37 mouse cellular contexts compared by ENCODE assay signal in genomic region chr4:137014124-137014523, GRCm38 (mm10). TPM values are rescaled to one million over a fixed set of nuclear protein-coding genes. Genes with fewer than 3 reads are reported as not detected.
"Had no signal": no experiment of that assay in that cellular context is flagged by ENCODE, and none has a peak within 500 bp of the region (broad histone marks: within the 10 kb centered on the region; RNA-seq: fewer than 3 reads in every experiment).

No protein-coding gene starts in this region.

- H3K9ac ChIP-seq: limb, embryonic 12.5 days; limb, embryonic 13.5 days; limb, embryonic 15.5 days; liver, embryonic 12.5 days; liver, embryonic 13.5 days; liver, embryonic 14.5 days; liver, embryonic 15.5 days; liver, postnatal 0 days; lung, embryonic 14.5 days; lung, embryonic 15.5 days; midbrain, embryonic 12.5 days; midbrain, embryonic 13.5 days; midbrain, embryonic 15.5 days had no signal

- H3K27ac ChIP-seq: left cerebral cortex, adult 2 months; limb, embryonic 10.5 days; limb, embryonic 12.5 days; limb, embryonic 13.5 days; limb, embryonic 15.5 days; liver, embryonic 12.5 days; liver, embryonic 13.5 days; liver, embryonic 14.5 days; liver, embryonic 15.5 days; lung, embryonic 15.5 days; macrophage; midbrain, embryonic 10.5 days; midbrain, embryonic 12.5 days; midbrain, embryonic 13.5 days; midbrain, embryonic 15.5 days had no signal

- H3K4me2 ChIP-seq: limb, embryonic 12.5 days; limb, embryonic 13.5 days; limb, embryonic 15.5 days; liver, embryonic 11.5 days; liver, embryonic 12.5 days; liver, embryonic 13.5 days; liver, embryonic 15.5 days; lung, embryonic 14.5 days; lung, embryonic 15.5 days; midbrain, embryonic 11.5 days; midbrain, embryonic 12.5 days; midbrain, embryonic 13.5 days; midbrain, embryonic 15.5 days had no signal

- H3K4me1 ChIP-seq: limb, embryonic 15.5 days; liver, embryonic 15.5 days; lung, embryonic 15.5 days had no signal

- H3K4me3 ChIP-seq: left cerebral cortex, adult 2 months; limb, embryonic 10.5 days; limb, embryonic 12.5 days; limb, embryonic 13.5 days; limb, embryonic 15.5 days; liver, embryonic 12.5 days; liver, embryonic 13.5 days; liver, embryonic 15.5 days; lung, embryonic 15.5 days; megakaryocyte, embryonic 14.5 days; midbrain, embryonic 10.5 days; midbrain, embryonic 12.5 days; midbrain, embryonic 13.5 days; midbrain, embryonic 15.5 days; myocyte had no signal

- ATAC-seq: liver, embryonic 12.5 days; liver, postnatal 0 days; midbrain, embryonic 13.5 days; midbrain, embryonic 15.5 days; midbrain, embryonic 16.5 days had no signal

- H3K36me3 ChIP-seq: midbrain, embryonic 15.5 days had no signal

- DNase-seq: left cerebral cortex, postnatal 4 days; liver; liver, embryonic 13.5 days; liver, postnatal 0 days; lung, adult 18-20 months; lung, adult 2 months; lung, embryonic 14.5 days; lung, postnatal 10 days; lung, postnatal 14 days; lung, postnatal 36 days; lung, postnatal 4 days; midbrain, embryonic 14.5 days had no signal

- H3K27me3 ChIP-seq: limb, embryonic 12.5 days; limb, embryonic 13.5 days; limb, embryonic 15.5 days; liver, embryonic 12.5 days; liver, embryonic 13.5 days; liver, embryonic 15.5 days; lung, embryonic 15.5 days; megakaryocyte, embryonic 14.5 days; midbrain, embryonic 12.5 days; midbrain, embryonic 13.5 days; midbrain, embryonic 15.5 days had no signal

- H3K9me3 ChIP-seq: limb, embryonic 10.5 days; limb, embryonic 12.5 days; limb, embryonic 13.5 days; limb, embryonic 15.5 days; liver, embryonic 12.5 days; liver, embryonic 13.5 days; liver, embryonic 15.5 days; lung, embryonic 15.5 days; megakaryocyte, embryonic 14.5 days; midbrain, embryonic 10.5 days; midbrain, embryonic 12.5 days; midbrain, embryonic 13.5 days; midbrain, embryonic 15.5 days had no signal

RNA-seq across cellular contexts. Expression of gene Epha8, which starts 57.5 kb away (rescaled TPM):
- total RNA-seq: liver, adult 2 months; megakaryocyte progenitor cell, adult 5-6 weeks; megakaryocyte, adult 5-6 weeks; megakaryocyte-erythroid progenitor cell, adult 5-6 weeks; monocyte, adult 5-6 weeks had no signal
- polyA plus RNA-seq: liver, adult 2 months; lung, embryonic 16.5 days; macrophage; myocyte had no signal
